Mouse (Mus musculus) duodenum, adult 2 months (tissue): ENCODE measurements around the gene Alg10b. TPM values are rescaled to one million over a fixed set of nuclear protein-coding genes. Genes with fewer than 3 reads are reported as not detected.

Experiments used
- polyA plus RNA-seq: library from polyadenylated mRNA; depleted of rRNA; stranded (reverse); fragments of >200 nt; gene quantifications from 2 replicates; pipeline ENCODE4 v1.2.3, GENCODE M21; 2012; ENCODE audit warnings: low replicate concordance; rRNA removed

The Alg10b gene
- polyA plus RNA-seq = 1.3 and 3.4 TPM in 2 replicates

DNA sequence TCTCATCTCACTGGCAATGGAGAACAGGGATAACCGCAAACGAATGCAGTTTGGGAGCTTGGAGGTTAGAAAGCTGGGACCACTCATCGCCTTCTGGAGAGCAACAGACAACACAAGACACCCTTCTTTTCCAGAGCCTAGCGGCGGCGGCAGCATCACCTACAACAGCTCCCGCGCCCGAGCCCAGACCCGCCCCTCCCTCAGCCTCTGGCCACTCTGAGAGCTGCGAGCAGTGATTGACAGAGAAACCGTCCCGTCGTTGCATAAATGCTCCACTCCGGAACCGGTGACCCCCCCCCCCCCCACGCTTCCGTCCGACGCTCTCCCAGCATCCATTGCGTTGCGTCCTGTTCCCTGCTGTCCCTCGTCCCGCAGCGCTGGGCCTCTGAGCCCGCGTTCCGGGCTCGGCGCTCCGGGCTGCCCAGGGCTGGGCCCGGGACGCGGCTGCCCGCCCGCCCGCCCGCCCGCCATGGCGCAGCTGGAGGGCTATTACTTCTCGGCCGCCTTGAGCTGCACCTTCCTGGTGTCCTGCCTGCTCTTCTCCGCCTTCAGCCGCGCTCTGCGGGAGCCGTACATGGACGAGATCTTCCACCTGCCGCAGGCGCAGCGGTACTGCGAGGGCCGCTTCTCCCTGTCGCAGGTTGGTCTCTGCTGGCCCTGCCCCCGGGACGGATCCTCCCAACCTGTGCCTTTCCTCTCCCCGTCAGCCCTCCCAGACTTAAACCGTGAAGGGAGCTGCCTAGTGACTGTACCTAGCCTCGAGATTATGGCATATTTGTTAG lies at the start of gene Alg10b:
Gene Alg10b (plus strand): TSS at position 343 of the 782 bp plus-strand sequence.

